Mouse (Mus musculus) limb, embryonic 13.5 days (tissue): ENCODE results near the gene Efl1. TPM values are rescaled to one million over a fixed set of nuclear protein-coding genes. Genes with fewer than 3 reads are reported as not detected.

Source experiments
- polyA plus RNA-seq: library from polyadenylated mRNA; unstranded; fragments of >200 nt; fragmentation: Nextera tagmentation; extraction: Ambion mirVana; gene quantifications from 2 replicates; pipeline ENCODE4 v1.2.1, GENCODE M21; 2015

Efl1 gene
- polyA plus RNA-seq, 1 experiment from 2014 or later = 26.0 TPM

Other genes with a start within 250 kb of the Efl1 start
- 6.7 and 7.0 TPM in 2 replicates for gene Saxo2, start 86 bp upstream of the Efl1 start, polyA plus RNA-seq
- gene Mex3b, start 218.7 kb downstream of the Efl1 start, polyA plus RNA-seq = 35.6 and 36.4 TPM in 2 replicates